Mouse (Mus musculus) bone marrow macrophage, adult 2 months (primary cell): Measurements from ENCODE around the gene Olfm2.

Source experiments
- CTCF ChIP-seq: IDR thresholded peaks from 2 replicates; pipeline ENCODE4 v1.5.1; 2012; ENCODE audit warnings: low read depth, mild to moderate bottlenecking, low read length, moderate library complexity
- POLR2A ChIP-seq: IDR thresholded peaks from 2 replicates; pipeline ENCODE4 v1.6.1; 2012; ENCODE audit warnings: mild to moderate bottlenecking, low read depth, low read length, borderline replicate concordance

- no peak for TF ChIP-seq CTCF
- no peak for TF ChIP-seq POLR2A
These were observed 53.3 kb downstream of the Olfm2 start for GRCm38 (mm10) chr9:20692863-20693262.
